Mouse (Mus musculus): Measurements from ENCODE around the gene Rgs3. TPM values are rescaled to one million over a fixed set of nuclear protein-coding genes. Genes with fewer than 3 reads are reported as not detected.

Gene Rgs3
- total RNA-seq, 2 experiments from 2014 or later = 64.1 to 69.4 TPM

DNA sequence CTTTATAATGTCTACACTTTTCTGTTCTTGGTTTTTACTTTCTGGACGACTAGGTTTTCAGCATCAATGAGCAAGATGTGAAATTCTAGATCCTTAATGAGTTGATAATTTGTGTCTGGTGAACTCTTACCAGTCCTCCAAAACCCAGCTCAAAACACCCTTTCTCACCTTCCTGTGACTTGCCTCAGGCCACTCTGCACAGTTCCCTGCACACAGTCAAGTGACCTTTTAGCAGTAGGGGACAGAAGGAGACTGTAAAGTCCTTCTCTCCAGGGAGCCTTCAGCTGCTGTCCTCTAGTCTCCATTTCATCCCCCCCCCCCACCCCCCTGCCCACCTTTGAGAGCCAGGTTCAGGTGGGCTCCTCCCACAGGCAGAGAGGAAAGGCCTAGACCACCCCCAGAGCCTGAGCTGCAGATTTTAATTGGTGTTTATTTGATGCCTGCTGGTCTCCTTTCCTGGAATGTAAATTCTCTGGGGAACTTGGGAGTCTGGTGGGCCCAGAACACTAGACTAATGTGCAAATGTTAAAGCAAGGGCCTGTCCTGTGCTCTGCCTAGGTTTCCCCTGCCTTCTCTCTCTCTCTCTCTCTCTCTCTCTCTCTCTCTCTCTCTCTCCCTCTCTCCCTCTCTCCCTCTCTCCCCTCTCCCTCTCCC lies 185.5 kb downstream of the Rgs3 start:
- no peak for DNase-seq

Other genes starting within 250 kb of the Rgs3 start
- 10 to 100 TPM; 26.5 to 28.1 TPM for gene Fkbp15, start 199.3 kb upstream of the Rgs3 start, total RNA-seq (2021)
- 10 to 100 TPM; 31.5 to 34.7 TPM for gene Slc31a1, start 199.1 kb upstream of the Rgs3 start, total RNA-seq (2021)
- gene Cdc26, start 151.2 kb upstream of the Rgs3 start, total RNA-seq (2021) = 10 to 100 TPM; 58.0 to 61.1 TPM
- 10 to 100 TPM; 12.5 to 14.2 TPM for gene Prpf4, start 151.1 kb upstream of the Rgs3 start, total RNA-seq (2021)
- not detected for gene Rnf183, start 124.6 kb upstream of the Rgs3 start, total RNA-seq (2021)
- 1 to 10 TPM in 1 of 2 experiments, under 1 TPM in 1; 0.86 to 1.4 TPM for gene Wdr31, start 89.0 kb upstream of the Rgs3 start, total RNA-seq (2021)
- not detected for gene Bspry, start 79.8 kb upstream of the Rgs3 start, total RNA-seq (2021)
- 1 to 10 TPM; 6.3 to 6.9 TPM for gene Hdhd3, start 56.4 kb upstream of the Rgs3 start, total RNA-seq (2021)
- 10 to 100 TPM; 63.8 to 69.8 TPM for gene Alad, start 39.9 kb upstream of the Rgs3 start, total RNA-seq (2021)
- 10 to 100 TPM; 28.2 to 31.1 TPM for gene Pole3, start 34.8 kb upstream of the Rgs3 start, total RNA-seq (2021)
- under 1 TPM; 0.19 to 0.25 TPM for gene 4933430I17Rik, start 34.5 kb upstream of the Rgs3 start, total RNA-seq (2021)